Mouse (Mus musculus) erythroblast, embryonic 14.5 days (primary cell): ENCODE measurements at regions not wholly inside any gene's neighbourhood (a gene's known extent, or its start where the extent isn't known, plus 50 kb on each side); places are given as distances from the start of the nearest gene placed in this dataset.

Experiments used
- H3K27me3 ChIP-seq: 2 replicates; pipeline ENCODE4 v1.6.1; 2012; ENCODE audit warnings: inconsistent platforms; ENCODE audit not compliant: control insufficient read depth
- H3K36me3 ChIP-seq: 2 replicates; pipeline ENCODE4 v1.6.1; 2012; ENCODE audit warnings: mild to moderate bottlenecking, inconsistent platforms; ENCODE audit not compliant: control insufficient read depth
- H3K4me1 ChIP-seq: 2 replicates; pipeline ENCODE4 v1.6.1; 2012; ENCODE audit warnings: inconsistent platforms; ENCODE audit not compliant: control insufficient read depth
- H3K4me3 ChIP-seq: replicated peaks from 2 replicates; pipeline ENCODE3; 2012; ENCODE audit warnings: moderate library complexity, mild to moderate bottlenecking, inconsistent platforms
- H3K9me3 ChIP-seq: 2 replicates; pipeline ENCODE4 v1.6.1; 2012; ENCODE audit warnings: low read length, inconsistent platforms, mixed read lengths; ENCODE audit not compliant: control insufficient read depth
- GATA1 ChIP-seq: IDR thresholded peaks from 2 replicates; pipeline ENCODE4 v1.6.1; 2012; ENCODE audit warnings: low read length, inconsistent platforms, mixed read lengths
- TAL1 ChIP-seq: IDR thresholded peaks from 3 replicates; pipeline ENCODE4 v1.6.1; 2012; ENCODE audit warnings: low read length, inconsistent platforms, mixed read lengths

DNA sequence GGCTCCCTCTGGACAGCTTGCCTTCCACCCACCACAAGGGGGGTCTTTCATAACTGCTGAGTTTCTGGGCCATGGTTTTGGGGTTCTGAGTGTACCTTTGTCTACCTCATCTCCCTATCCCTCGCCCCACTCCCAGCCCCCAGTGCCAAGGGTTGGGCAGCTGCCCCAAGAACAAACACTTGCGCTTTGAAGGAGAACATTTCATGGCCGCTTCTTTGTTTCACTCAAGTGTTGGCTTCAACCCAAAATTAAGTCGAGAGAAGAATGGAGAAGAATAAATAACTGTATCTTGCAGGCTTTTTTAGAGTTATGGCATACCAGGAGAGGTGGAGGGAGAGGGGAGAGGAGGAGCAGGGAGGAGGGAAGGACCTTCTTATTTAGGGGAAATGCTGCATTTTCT lies 216.5 kb upstream of the Cadm1 start:
- Histone ChIP-seq H3K4me1 (no peaks in the 10 kb centered on the region), H3K27me3 (no peaks in the 10 kb centered on the region), H3K4me3 (no peak overlapping the region), H3K36me3 (no peaks in the 10 kb centered on the region), H3K9me3 (0 out of 2 replicates have a peak, but pooled peaks cover under 1% of the 10 kb centered on the region)
- no peak for TF ChIP-seq GATA1
- no peak for TF ChIP-seq TAL1

GRCm38 (mm10) chr9:47314236-47314635 lies 215.7 kb upstream of the Cadm1 start:
- no peaks in the 10 kb centered on the region for H3K4me1 ChIP-seq
- H3K4me3 ChIP-seq = no peak overlapping the region
- no peaks in the 10 kb centered on the region for H3K27me3 ChIP-seq
- H3K9me3 ChIP-seq = 0 out of 2 replicates have a peak, but pooled peaks cover 2% of the 10 kb centered on the region
- TF ChIP-seq TAL1 (no peak), GATA1 (no peak)
- no peaks in the 10 kb centered on the region for H3K36me3 ChIP-seq

DNA sequence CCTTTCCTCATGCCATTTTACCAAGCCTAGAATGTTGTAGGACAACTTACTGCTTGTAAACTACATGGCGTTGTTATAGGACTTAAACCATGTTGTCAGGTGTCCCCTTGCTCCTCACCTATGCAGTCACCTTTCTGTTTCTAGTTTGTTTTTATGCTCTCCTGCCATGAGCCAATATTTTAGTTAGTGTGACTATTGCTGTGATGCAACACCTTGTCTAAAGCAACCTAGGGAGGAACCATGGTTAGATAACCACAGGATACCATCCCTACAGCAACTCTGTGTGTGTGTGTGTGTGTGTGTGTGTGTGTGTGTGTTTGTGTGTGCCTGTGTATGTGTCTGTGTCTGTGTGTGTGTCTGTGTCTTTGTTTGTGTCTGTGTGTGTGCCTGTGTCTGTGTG lies 209.6 kb upstream of the Cadm1 start:
- H3K36me3 ChIP-seq = no peaks in the 10 kb centered on the region
- no peaks in the 10 kb centered on the region for H3K4me1 ChIP-seq
- H3K4me3 ChIP-seq = no peak overlapping the region
- no peak for TF ChIP-seq TAL1
- TF ChIP-seq GATA1 = no peak
- no peaks in the 10 kb centered on the region for H3K27me3 ChIP-seq
- H3K9me3 ChIP-seq = 0 out of 2 replicates have a peak, but pooled peaks cover 2% of the 10 kb centered on the region

GRCm38 (mm10) chr9:47321106-47321789 lies 208.7 kb upstream of the Cadm1 start:
- TF ChIP-seq GATA1 = no peak
- no peak for TF ChIP-seq TAL1
- Histone ChIP-seq H3K4me3 (no peak overlapping the region), H3K36me3 (no peaks in the 10 kb centered on the region), H3K4me1 (no peaks in the 10 kb centered on the region), H3K27me3 (no peaks in the 10 kb centered on the region), H3K9me3 (0 out of 2 replicates have a peak, but pooled peaks cover 2% of the 10 kb centered on the region)

- TF ChIP-seq TAL1 = no peak
- no peak for TF ChIP-seq GATA1
- Histone ChIP-seq H3K9me3 (0 out of 2 replicates have a peak, but pooled peaks cover 2% of the 10 kb centered on the region), H3K4me1 (no peaks in the 10 kb centered on the region), H3K4me3 (no peak overlapping the region), H3K36me3 (no peaks in the 10 kb centered on the region), H3K27me3 (no peaks in the 10 kb centered on the region)
Observed at GRCm38 (mm10) chr9:47322293-47322692, 207.7 kb upstream of the Cadm1 start.

DNA sequence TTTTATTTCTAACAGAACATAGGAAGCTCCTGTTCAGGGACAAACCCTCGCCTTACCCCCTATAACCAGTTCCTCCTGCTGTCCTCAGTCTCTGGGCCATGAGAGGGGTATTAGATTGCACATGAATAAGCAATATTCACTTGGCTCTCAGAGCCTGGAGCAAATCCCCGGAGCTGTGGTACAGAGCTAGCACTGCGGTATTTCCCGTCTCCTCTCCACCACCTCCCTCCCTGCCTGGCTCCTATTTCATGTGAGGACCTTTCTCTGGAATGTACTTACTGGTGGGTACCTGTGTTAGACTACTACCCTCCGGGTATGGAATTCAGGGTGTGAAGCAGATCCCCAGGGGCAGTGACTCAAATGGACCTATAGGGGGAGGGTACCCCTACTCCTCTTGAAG lies 206.9 kb upstream of the Cadm1 start:
- no peaks in the 10 kb centered on the region for H3K36me3 ChIP-seq
- TF ChIP-seq TAL1 (no peak), GATA1 (no peak)
- H3K4me3 ChIP-seq = no peak overlapping the region
- no peaks in the 10 kb centered on the region for H3K4me1 ChIP-seq
- H3K27me3 ChIP-seq = no peaks in the 10 kb centered on the region
- H3K9me3 ChIP-seq = 0 out of 2 replicates have a peak, but pooled peaks cover 2% of the 10 kb centered on the region

GRCm38 (mm10) chr9:47327575-47327974 lies 202.4 kb upstream of the Cadm1 start:
- Histone ChIP-seq H3K9me3 (no peaks in the 10 kb centered on the region), H3K4me3 (no peak overlapping the region), H3K27me3 (no peaks in the 10 kb centered on the region), H3K36me3 (no peaks in the 10 kb centered on the region), H3K4me1 (no peaks in the 10 kb centered on the region)
- no peak for TF ChIP-seq TAL1
- no peak for TF ChIP-seq GATA1

GRCm38 (mm10) chr9:47332929-47333328 lies 197.0 kb upstream of the Cadm1 start:
- no peaks in the 10 kb centered on the region for H3K36me3 ChIP-seq
- no peaks in the 10 kb centered on the region for H3K9me3 ChIP-seq
- no peaks in the 10 kb centered on the region for H3K4me1 ChIP-seq
- no peaks in the 10 kb centered on the region for H3K27me3 ChIP-seq
- no peak for TF ChIP-seq GATA1
- TF ChIP-seq TAL1 = no peak
- no peak overlapping the region for H3K4me3 ChIP-seq

GRCm38 (mm10) chr9:47338221-47338620 lies 191.8 kb upstream of the Cadm1 start:
- no peaks in the 10 kb centered on the region for H3K27me3 ChIP-seq
- no peaks in the 10 kb centered on the region for H3K9me3 ChIP-seq
- no peaks in the 10 kb centered on the region for H3K4me1 ChIP-seq
- TF ChIP-seq GATA1 (no peak), TAL1 (no peak)
- no peaks in the 10 kb centered on the region for H3K36me3 ChIP-seq
- no peak overlapping the region for H3K4me3 ChIP-seq

DNA sequence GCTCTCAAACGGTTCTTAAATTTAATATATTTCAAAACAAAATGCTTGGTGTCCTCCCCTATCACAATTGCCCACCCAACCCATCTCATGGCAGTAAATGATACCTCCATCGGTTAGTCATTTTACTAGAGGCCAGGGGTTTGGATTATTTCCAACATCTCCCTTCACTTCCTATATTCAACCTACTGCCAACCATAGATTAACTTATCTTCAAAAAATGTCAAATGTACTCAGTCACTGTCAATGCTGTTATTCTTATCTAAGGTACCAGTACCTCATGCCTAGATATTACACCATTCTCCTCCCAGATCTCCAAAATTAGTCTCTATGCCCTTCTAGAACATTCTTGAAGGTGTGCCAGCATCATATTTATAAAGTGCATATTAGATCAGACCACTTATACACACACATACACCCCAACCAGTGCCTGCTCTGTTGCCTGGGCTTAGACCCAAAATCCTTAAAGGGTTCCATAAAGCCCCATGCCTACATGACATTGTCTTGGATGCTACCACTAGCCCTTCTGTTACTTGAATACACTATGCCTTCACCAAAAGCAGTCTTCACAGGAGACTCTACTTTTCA lies 183.4 kb upstream of the Cadm1 start:
- Histone ChIP-seq H3K27me3 (no peaks in the 10 kb centered on the region), H3K9me3 (no peaks in the 10 kb centered on the region), H3K36me3 (no peaks in the 10 kb centered on the region), H3K4me1 (no peaks in the 10 kb centered on the region; the same call in 1 of the 2 replicates), H3K4me3 (no peak overlapping the region)
- TF ChIP-seq GATA1 (no peak), TAL1 (no peak)
